Comparison of ENCODE assay signal across 20 mouse cellular contexts in genomic region chr5:65122616-65123015, GRCm38 (mm10). TPM values are rescaled to one million over a fixed set of nuclear protein-coding genes. Genes with fewer than 3 reads are reported as not detected.
"Had no signal": no experiment of that assay in that cellular context is flagged by ENCODE, and none has a peak within 500 bp of the region (broad histone marks: within the 10 kb centered on the region; RNA-seq: fewer than 3 reads in every experiment).

No protein-coding gene starts in this region.

- H3K9ac ChIP-seq: liver, postnatal 0 days; lung, embryonic 15.5 days; midbrain, embryonic 12.5 days; neural tube, embryonic 13.5 days; neural tube, embryonic 15.5 days had no signal

- H3K9me3 ChIP-seq: lung, embryonic 15.5 days; midbrain, embryonic 10.5 days; midbrain, embryonic 12.5 days; neural tube, embryonic 13.5 days; neural tube, embryonic 15.5 days had no signal

- H3K4me1 ChIP-seq: lung, embryonic 15.5 days; midbrain, embryonic 10.5 days; midbrain, embryonic 12.5 days; neural tube, embryonic 13.5 days; neural tube, embryonic 15.5 days had no signal

- H3K4me2 ChIP-seq: lung, embryonic 15.5 days; midbrain, embryonic 12.5 days; neural tube, embryonic 13.5 days; neural tube, embryonic 15.5 days had no signal

- H3K4me3 ChIP-seq: lung, embryonic 15.5 days; midbrain, embryonic 10.5 days; midbrain, embryonic 12.5 days; myocyte; neural tube, embryonic 13.5 days; neural tube, embryonic 15.5 days had no signal

- DNase-seq: liver, postnatal 0 days; lung, adult 2 months; lung, postnatal 4 days; midbrain, embryonic 14.5 days; retina, postnatal 1 day; right cerebral cortex, adult 18-20 months; right cerebral cortex, postnatal 25 days; right cerebral cortex, postnatal 4 days; spleen, adult 18-20 months; thymus, adult 2 months; thymus, postnatal 25 days; thymus, postnatal 4 days had no signal

- ATAC-seq: liver, postnatal 0 days; lung, postnatal 0 days; midbrain, embryonic 16.5 days had no signal

- H3K27ac ChIP-seq: lung, embryonic 15.5 days; midbrain, embryonic 10.5 days; midbrain, embryonic 12.5 days; neural tube, embryonic 13.5 days; neural tube, embryonic 15.5 days had no signal

- H3K36me3 ChIP-seq: lung, embryonic 15.5 days; midbrain, embryonic 10.5 days; midbrain, embryonic 12.5 days; neural tube, embryonic 13.5 days; neural tube, embryonic 15.5 days had no signal

- H3K27me3 ChIP-seq: lung, embryonic 15.5 days; midbrain, embryonic 12.5 days; neural tube, embryonic 13.5 days; neural tube, embryonic 15.5 days had no signal

RNA-seq across cellular contexts. Expression of gene Tmem156, which starts 30.7 kb away (rescaled TPM):
- polyA plus RNA-seq: midbrain, embryonic 10.5 days; midbrain, embryonic 14.5 days; midbrain, embryonic 16.5 days; neural tube, embryonic 13.5 days; neural tube, embryonic 15.5 days had no signal
